Mouse (Mus musculus) common myeloid progenitor, adult 5-6 weeks (primary cell): Measurements from ENCODE around the gene Tmem56. TPM values are rescaled to one million over a fixed set of nuclear protein-coding genes. Genes with fewer than 3 reads are reported as not detected.

Source experiments
- ATAC-seq: replicated peaks from 2 replicates; pipeline ENCODE4 v1.8.0; 2016; ENCODE audit warnings: low read depth, mild to moderate bottlenecking, moderate TSS enrichment, inconsistent platforms; ENCODE audit not compliant: poor library complexity, severe bottlenecking
- total RNA-seq: library from RNA; stranded (forward); fragments of 200-1000, 187-1606 nt; gene quantifications from 2 replicates; pipeline ENCODE4 v1.2.3, GENCODE M21; 2017

Gene Tmem56
- total RNA-seq, 1 experiment from 2014 or later: 14.7 TPM

- ATAC-seq: no peak
These were observed 2.3 kb upstream of the Tmem56 start for GRCm38 (mm10) chr3:121285219-121285618.

DNA sequence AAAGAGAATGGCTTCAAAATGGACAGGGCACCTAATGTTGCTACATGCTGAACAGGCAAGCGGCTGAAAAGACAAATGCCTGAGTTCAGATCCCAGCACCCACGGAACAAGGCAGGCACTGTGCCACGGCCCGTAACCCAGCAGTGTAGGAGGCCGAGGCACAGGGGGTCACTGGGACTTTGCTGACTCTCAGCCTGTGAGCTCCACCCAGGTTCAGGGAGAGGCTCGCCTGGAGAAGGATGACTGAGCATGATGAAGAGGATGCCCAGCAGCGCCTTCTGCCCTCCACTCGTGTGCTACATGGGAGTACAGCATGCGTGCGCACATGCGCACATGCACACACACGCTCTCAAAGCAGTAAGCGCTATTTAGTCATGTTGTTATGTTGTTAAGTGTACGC is 3.2 kb downstream of the Tmem56 start:
- no peak for ATAC-seq

- ATAC-seq: no peak
These were observed 5.3 kb downstream of the Tmem56 start for GRCm38 (mm10) chr3:121277557-121277956.

- ATAC-seq: no peak
These were observed 5.9 kb downstream of the Tmem56 start for GRCm38 (mm10) chr3:121277009-121277408.

GRCm38 (mm10) chr3:121274010-121274409 is 8.9 kb downstream of the Tmem56 start:
- no peak for ATAC-seq

GRCm38 (mm10) chr3:121272577-121272976 is 10.3 kb downstream of the Tmem56 start:
- ATAC-seq: no peak

DNA sequence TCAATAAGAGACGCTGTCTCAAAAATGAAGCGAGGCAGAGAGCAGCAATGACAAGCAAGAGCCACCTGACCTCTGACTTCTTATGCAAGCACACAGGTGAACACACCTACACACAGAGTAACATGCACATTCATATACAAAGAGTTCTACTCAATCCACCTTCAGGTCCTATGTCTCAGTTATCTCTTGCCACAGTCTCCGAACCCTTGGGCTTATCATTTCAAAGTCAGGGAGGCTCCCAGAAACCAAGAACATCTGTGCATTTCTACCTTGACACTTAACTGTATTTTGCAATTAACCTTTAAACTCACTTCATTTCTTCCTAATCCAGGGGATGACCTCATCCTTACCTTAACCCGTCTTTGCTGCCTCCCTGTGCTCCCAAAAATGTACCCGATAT is 15.6 kb downstream of the Tmem56 start:
- no peak for ATAC-seq

- no peak; the same call in 1 of the 2 replicates for ATAC-seq
These were observed 18.7 kb downstream of the Tmem56 start for GRCm38 (mm10) chr3:121264242-121264641.

- peak; percentile 30 for ATAC-seq
These were observed 19.7 kb downstream of the Tmem56 start for GRCm38 (mm10) chr3:121263205-121263548.

- peak; percentile 34 for ATAC-seq
These were observed 20.2 kb downstream of the Tmem56 start for GRCm38 (mm10) chr3:121262521-121263204.

DNA sequence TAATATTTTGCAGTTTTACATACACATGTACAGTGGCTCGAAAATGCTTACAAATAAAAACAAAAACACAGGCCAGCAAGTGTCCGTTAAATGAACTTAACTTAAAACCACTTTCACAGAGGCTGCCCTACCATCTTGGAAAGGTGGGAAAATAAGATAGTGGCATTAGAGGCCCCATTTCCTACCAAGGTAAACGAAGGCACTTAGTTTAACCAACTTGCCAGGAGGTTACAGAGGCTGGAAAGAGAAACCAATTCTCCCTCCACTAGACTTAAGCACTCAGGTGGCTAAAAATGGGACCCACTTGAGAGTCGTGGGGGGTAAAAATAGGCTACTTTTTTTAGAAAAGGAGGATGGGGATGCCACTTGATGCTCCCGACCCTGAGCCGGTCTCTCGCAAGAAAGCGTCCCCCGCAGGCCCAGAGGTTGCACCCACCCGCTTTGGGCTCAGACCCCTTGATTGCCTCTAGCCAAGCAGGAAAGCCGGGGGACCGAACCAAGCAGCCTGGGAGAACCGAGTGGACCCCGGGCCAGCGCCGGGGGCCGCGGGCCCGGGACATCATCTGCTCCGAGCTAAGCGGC is 20.9 kb downstream of the Tmem56 start:
- no peak for ATAC-seq

DNA sequence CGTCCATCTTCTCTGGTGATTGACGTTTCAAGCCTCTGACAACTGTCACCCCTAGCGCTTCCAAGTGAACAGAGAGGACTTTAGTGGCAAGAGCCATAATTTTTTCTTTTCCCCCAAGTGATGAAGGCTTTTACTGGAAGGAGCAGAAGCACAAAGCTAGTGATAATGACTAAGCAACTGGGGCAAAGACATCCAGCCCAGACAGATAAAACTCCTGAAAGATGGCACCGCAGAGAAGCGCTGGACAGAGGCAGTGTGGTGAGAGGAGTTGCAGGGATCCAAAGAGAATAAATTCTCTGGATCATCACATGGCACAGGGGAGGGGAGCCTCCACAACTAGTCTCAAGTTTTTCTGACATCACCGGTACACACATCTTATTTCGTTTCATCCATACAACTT is 21.6 kb downstream of the Tmem56 start:
- ATAC-seq: no peak

DNA sequence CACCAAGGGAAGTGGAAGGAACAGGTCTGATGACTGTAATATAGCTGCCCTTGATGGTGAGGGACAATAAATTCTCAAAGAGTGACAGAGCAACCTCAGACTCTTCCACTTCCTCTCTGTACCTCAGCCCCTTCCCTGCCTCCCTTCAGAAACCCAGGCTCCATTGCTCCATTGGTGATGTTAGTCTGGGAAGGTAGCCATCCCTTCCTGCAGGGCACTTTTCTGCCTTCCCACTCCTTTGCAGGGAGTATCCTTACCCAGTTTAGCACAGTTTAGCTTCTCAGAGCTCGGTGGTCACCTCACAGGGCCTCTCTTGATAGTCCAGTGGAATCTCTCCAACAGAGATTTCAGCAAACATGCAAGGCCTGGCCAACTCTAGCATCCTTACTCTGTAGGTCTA is 22.1 kb downstream of the Tmem56 start:
- no peak for ATAC-seq

GRCm38 (mm10) chr3:121260041-121260440 is 22.9 kb downstream of the Tmem56 start:
- no peak for ATAC-seq

GRCm38 (mm10) chr3:121258521-121259478 is 24.1 kb downstream of the Tmem56 start:
- ATAC-seq: peak; percentile 23; the same call in 1 of the 2 replicates

- ATAC-seq: no peak
These were observed 25.5 kb downstream of the Tmem56 start for GRCm38 (mm10) chr3:121257418-121257817.

- ATAC-seq: no peak
These were observed 26.8 kb downstream of the Tmem56 start for GRCm38 (mm10) chr3:121256131-121256530.

DNA sequence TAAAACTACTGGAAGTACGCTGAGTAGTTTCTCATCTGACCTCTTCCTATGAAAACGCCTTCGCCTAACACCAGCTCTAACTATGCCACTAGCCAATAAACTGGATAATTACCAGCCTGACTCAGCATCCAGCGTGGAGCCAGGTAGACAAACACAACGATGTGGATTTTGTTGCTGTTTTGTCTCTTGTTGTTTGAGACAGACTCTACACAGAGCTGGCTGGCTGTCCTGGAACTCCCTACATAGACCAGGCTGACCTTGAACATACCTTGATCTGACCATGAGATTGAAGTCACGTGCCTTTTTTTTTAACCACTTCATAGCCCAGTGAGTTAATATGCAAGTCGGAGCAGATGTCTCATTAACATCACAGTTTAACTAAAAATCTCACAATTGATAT is 27.4 kb downstream of the Tmem56 start:
- ATAC-seq: no peak

DNA sequence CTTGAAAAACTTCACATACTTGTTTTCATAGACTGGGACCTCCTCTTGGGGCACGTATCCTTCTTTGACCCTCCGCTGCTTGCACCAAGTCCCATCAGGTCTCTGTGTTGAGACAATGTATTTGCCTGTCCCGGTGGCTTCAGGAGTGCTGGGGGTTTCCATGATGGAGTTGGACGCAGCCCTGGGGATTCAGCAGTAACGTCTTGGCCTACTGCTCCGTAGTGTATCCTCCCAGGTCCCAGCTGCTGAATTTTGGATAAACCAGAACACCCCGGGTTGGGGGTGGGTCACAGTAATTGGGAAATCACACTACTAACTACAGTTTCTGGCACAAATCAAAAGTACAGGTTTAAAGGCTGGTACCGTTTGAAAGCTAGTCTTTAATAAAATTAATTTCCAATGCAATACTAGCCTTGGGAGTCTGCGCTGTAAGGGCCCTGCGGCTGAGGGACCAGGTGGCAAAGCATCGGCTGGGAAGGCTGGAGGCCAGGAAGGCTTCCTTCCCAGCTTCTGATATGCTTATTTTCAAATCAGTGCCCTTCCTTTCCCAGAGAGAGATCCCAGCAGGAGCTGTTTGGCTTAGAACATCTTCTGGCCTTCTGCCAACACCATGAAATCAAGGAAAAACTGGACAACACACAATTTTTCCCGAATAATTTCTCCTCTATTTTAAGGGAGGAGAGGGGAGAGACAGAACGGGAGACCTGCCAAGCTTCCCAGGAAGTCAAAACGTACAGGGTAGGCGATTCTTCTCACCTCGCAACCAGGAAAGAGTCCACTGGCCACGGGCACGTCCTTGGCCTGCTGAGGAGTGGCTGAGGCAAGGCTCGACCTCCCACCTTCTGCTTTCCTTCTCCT is 32.1 kb downstream of the Tmem56 start:
- no peak for ATAC-seq

DNA sequence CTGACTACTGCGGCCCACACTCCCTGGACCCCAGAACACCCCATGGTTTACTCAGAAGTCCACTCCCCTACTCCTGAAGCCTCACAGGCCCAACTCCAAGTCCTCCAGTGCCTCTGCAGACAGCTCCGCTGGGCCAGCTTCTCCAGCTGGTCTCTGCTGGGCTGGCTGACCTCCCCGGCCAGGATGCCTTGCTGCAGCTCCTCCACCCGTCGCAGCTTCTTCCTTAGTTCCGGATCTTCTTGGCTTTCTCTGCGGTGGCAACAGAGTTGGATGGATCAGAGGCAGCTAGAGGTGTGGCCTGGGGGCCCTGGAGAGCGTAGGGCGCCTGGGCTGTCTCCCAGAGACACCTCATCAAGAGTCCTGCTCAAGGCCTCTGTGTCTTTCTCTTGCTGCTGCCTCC is 32.9 kb downstream of the Tmem56 start:
- no peak for ATAC-seq
